Mouse (Mus musculus): ENCODE data around the gene Smoc2.

- TF ChIP-seq TAL1 (IDR thresholded peaks at IDR 0.05; ENCODE audit: low read length) = no peak
- TF ChIP-seq GATA1 (IDR thresholded peaks at IDR 0.05; ENCODE audit: low read depth, low read length) = no peak
These were observed 67.6 kb downstream of the Smoc2 start for GRCm38 (mm10) chr17:14346891-14347290.

Measured in MEL (cell line).